Mouse (Mus musculus): ENCODE measurements around the gene Adk.

Adk gene

DNA sequence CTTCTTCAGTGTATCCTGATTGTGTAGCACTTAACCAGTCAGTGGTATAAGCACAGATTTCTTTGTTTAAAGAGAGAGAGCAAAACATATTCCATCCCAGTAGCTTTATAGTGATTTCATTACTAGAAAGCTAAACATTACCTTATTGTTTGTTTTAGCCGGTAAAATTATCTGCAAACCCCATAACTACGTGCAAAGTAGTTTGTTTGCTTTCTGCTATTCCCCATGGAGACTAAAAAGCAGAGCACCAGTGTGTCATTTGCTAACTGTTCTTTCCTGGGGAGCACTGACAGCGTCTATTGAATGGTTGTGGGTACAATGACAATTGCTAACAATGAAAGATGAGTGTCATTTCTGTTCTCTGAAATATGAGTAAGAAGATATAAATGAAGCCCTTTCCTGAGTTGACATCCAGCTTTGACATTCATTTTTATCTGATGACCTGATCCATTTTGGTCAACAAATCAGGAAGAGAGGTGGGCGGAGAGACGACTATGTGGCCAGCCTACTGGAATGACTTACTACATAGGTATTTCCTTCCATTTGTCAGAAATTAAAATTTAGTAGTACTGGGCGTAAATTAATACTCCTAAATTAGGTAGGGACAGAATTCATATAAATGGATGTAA, 226.6 kb downstream of the Adk start:
- DNase-seq = no peak

DNA sequence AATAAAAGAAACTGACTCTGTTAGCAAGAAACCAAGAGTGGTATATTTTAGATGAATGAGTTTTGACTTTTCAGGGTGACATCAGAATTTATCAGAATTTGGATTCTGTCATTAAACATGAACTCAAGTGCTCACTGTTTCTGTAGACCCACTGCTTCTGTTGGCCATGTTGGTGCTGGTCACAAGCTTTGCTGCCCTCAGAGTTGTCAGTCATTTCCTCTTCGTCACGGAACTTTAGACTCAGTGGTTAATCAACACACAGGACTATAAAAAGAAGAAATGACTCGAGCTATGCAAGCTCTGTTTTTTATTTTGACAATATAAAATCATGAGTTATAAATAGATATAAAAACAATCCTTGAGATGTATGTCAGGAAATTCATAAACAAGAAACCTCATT, 228.1 kb downstream of the Adk start:
- DNase-seq = no peak

DNA sequence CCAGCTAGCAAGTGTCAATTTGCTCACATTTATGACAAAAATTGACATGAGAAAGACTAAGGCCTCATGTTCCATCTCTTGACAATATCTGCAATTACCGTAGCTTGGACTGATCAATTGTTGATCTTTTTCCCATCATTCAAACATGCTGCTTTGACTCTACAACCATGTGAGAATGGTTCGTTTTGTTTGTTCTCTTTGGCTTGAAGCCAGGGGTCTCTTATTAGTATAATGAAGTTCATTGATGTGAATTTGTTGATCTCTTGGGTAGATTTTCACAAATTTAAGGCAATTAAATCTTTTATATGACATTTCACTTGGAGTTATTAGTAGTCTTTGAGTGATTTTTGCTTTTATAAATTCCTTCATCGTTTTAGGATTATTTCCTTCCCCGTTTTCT, 229.1 kb downstream of the Adk start:
- DNase-seq = no peak

DNA sequence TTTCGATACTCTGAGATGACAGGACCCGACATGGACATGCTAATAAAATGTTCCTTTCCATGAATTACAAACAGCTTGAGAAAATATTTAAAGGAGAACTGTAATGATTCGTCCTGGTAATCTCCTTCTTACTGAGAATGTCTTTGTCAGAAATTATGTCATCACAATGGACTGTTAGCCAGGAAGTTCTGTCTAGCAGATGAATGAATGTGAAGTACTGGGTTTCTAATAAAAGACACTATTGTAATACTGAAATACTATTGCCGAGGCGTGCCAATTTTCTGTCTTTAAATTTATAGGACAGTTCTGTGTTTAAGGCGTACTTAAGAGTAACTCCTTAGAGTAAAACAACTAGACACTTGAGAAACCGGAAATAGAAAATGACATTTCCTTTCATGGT, 231.7 kb downstream of the Adk start:
- DNase-seq = no peak

DNA sequence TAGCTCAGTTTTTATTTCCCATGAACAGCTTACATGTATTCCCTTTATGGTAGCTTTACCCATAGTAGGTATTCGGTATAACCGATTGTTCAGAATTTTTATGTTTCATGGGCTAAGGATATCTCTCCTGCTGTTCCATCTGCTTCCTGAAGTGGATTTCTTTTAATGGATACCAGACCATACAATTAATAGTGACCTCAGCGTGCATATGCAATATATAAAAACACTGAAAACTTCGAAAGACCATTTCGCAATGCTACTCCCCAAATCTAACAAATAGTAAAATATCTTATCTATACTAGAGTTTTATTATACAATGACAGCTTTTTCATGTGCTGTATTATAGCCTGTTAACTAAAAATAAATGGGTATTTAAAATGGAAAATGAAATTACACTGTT, 232.5 kb downstream of the Adk start:
- DNase-seq = no peak

DNA sequence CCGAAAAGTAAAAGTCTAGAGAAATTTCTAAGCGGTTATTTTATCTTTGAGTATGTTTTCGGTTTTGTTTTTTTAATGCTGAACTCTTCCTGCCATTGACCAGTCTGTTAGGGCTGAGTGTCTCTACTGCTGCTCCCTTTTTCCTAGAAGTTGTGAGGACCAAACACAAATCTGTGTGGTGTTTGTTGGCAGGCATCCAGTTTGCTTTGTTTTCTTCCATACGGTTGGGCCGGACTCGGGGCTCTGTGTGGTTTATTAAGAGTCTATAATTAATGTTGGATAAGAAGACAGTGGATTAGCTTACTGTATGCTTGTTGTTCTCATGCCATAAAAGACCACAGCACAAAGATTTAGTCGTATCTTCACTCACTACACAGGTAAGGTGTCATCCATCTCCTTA, 233.9 kb downstream of the Adk start:
- no peak for DNase-seq

DNA sequence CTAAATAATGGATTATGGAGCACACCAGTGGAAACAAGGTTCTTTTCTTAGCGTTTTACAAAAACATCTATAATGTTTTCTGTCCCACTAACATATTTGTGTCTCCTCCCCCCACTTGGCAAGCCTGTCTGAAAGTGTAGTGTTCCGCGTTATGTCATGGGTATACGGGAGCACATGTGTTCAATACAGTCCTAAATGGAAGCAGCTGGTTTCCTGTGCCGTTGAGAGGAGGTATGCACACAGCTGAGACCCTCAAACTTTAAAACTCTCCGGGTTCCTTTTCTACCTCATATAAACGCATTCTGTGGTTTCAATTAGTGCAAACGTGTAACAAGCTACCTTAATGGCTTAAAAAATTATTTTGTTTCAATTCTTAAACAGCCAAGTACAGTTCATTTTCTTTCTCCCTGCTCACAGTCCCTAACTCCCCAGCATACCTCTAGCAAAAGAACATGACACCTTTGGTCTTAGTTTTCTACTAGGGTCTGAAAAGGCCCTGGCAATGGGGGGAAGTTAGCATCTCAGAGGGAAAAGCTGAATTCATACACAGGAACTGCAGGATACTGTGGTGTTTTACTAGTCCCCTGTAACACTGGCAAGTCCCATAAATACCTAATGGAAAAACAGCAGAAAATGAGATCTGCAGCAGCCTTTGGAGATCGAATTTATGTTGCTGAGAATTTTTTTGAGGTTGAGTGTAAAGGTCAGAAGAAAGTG, 235.5 kb downstream of the Adk start:
- no peak for DNase-seq

DNA sequence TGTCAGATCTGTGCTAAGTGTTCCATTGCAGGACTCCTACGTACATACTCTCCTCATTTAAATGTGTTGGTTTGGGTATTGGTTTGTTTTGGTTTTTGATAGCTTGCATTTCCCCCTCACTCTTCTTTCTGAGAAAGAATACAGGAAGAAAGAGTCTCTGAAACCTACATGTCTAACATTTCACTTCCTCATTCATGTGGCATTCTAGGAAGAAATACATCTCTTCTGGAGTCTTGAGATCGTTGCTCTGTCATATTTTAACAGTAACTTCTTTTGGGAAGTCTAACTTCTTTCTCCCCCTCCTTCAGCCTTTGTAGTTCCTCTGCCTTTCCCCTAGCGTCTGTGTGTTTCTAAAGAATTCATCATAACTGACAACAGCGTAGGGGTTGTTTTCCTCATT, 247.4 kb downstream of the Adk start:
- DNase-seq = no peak

DNA sequence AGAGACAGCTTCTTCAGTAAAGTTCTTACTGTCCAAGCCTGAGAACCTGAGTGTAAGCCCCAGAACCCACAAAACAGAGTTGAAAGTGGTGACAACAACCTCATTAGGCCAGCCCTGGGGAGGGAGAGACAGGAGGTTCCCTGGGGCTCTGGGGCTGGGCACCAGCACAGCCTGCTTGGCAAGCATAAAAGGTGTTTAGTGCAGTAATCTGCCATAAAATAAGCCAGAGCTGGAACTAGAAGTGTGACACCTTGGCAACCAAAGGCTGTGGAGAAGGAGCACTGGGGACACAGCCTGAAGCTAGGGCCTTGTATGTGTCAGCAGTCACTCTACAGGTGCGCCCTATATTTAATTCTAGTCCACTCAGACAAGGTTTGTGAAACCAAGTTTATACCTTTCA, 252.4 kb downstream of the Adk start:
- DNase-seq = peak; percentile 51

DNA sequence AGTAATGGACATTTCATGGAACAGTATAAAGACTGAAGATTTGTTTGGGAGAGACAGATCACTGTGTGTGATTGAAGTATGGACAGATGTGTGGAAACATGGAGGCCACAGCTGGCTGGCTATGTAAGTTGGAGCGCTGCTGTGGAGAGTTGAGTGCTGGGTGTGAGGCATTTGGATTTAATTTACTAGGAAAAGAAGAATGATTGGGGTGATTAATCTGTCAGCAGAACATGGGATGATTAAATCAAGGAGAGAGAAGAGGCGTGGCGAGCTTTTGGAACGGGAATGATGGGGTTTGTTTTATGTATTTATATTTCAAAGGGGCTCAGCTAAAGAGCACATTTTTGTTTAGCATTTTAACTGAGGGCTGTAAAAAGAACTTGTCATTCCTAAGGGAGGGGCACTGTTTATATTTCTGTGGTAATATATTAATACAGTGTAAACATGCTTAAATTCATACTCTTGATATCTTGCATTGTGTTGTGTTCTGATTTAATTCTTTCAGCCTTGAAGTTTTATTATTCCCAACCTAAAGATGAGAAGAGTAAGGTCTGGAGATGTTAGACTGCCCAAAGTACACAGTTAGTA, 256.1 kb downstream of the Adk start:
- no peak for DNase-seq

DNA sequence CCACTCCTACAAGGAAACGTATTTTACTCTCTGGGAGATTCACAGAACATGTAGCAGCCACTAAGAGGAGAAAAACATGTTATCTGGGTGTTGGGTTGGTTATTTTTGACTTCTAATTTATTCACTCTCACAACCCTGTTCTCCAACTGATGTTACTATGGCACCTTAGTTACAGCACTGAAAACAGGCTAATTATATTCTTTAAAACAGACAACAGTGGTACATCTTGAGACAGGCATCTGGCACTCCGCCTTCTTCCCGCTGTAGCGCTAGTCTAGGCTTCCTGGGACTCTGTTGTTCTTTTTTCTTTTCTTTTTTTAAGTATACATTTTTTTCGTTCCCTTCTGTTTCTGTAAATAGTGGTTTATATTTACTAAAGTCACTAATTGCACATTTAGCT, 258.2 kb downstream of the Adk start:
- no peak for DNase-seq

DNA sequence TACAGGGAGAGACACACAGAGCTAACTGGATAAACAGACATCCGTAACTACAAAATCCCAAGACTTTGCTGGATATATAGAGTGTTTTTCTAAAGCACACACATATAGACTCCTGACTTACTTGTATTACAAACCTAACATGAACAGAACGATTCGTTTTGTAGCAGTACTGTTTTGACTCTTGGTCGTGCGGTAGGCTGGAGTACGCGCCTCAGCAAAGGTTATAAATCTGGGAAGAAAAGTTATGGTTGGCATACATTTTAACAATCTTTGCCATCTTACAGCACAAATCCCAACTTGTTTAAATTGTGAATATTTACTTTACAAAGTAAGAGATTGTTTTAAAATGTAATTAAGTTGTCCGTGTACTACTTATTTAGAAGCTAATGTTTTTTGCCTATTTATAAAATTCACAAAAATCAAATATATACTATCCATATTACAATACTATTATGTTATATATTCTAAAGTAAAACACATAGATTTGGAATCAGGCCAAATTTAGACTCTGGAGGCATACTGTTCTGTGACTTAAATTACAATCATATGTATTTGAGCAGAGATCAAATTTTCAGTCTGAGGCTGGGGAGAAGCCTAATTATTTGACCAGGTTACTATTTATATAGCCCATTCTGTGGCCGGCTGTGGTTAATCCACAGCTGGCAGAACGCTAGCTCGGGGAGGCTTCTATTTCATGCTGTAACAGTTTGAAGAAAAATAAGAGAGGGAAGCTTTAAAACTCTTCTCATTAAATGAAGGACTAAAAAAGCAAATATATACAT, 261.4 kb downstream of the Adk start:
- DNase-seq = no peak

DNA sequence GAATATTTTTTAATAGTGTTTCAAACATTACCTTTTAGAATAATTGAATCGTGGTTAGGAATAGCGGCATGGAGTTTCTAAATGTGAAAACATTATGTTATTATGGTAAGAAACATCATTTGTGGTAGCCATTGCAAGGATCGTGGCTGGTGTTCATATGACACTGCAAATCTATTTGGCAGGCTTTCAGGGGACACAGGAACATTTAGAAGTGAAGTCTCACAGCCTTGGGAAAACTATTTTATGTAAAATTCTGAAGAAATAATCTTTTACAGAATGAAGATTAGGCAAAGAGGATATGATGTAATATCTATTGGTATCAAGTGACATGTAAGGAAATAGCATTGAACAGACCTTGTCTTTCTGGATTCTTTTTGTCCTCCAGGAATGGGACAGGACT, 262.1 kb downstream of the Adk start:
- DNase-seq = no peak

DNA sequence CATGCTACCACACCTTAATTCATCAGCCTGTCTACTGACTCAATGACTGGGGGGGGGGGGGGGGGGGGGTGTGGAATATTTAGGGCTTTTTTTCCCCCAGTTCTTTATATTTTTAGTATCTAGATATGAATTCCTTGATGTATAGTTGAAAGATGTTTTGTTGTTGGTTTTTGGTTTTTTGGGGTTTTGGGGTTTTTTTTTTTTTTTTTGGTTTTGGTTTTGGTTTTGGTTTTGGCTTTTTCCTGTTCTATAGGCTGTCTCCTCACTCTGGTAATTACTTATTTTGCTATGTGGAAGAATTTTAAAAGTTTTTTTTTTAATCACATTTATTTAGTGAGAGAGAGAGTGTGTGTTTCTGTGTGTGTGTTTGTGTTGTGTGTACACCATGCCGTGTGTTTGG, 282.5 kb downstream of the Adk start:
- DNase-seq = no peak

DNA sequence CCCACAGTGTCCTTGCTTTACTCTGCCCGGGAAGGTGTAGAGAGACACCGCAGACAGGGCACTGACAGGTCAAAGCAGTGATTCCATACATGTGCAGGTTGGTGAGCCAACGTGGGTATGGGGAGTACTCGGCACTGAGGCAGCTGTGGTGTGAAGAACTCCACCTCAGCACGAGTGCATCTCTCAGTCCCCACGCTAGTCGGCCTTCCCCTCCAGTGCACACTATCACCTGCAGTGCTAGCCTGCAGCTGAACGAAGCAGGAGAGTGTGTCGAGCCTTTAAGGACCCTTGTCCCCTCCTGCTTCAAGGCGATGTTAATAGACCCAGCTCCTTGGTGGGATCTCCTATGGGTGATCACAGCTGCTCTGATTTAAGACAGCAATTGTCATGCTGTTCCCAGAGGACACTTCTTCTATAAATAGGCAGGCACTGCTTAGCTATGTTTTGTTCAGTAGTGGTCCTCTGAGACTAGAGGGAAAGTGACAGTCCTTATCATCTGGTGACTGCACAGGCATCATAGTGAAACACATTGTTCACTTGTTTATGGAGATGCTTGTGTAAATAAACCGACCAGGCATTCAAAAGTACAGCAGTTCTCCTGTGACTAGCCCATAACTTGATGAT, 283.4 kb downstream of the Adk start:
- no peak for DNase-seq

DNA sequence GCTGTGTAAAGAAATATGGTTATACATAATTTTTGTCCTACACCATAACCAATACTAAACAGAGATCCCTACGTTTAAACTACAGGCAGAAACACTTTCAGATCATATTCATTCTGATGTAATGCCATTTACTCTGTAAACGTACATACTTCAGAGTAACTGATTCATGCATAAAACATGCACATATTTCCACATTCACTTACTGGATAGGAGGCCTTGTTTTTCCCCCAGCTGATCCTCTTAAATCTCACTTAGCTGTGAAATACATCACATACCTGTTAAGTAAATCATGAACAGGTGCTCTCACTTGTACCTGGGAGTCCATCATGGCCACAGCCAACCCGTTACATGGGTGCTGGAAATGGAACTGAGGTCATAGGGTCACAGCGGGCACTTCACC, 285.6 kb downstream of the Adk start:
- no peak for DNase-seq

DNA sequence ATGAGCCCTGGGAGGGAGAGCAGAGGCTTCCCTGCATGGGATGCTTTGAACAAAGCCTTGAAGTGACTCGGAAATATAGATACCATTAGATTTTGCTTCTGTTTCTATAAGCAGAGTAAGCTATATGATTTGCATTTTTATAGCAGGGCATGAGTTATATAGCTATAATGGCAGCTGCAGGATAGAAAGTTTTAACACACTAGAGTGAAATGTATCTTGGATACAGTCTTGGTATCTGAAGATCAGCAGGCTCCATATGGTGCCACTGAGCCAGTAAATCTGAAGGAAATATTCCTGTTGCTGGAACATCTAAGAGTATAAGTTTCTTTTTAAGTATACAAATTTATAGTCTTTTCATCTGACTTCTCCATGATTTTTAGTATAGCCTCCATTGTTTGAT, 288.8 kb downstream of the Adk start:
- DNase-seq = no peak

DNA sequence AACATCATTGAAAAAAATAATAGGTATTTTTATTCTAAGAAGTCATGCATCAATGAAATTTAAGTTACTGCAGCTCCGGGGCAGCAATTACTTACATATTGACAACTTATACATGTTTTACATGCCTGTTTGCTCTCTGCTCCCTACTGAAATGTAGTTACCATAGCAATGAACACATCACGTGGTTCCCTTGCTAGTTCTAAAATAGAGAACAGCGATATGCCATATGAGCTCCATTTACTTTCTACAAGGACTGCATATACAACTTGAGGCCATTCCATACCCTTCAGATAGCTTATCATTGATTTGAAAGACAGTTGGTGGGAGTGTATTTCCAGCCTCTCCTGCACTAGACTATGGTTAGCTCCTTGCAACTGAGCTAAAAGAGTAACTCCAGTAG, 290.6 kb downstream of the Adk start:
- no peak for DNase-seq

DNA sequence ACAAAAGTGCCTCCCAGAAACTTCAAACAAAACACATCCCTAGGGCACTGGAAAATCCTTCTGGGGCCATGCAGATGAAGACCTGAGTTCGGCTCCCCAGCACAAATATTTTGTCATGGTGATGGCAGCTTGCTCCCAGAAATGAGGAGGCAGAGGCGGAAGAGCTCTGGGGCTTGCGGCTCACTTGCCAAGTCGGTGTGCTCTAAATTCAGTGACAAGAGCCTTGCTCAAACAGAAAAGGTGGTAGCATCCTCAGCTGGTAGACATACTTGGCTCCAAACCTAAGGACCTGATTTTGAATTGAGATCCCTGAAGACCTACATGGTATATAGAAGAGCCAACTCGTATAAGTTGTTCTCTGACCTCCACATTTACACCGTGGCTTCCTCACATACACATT, 292.5 kb downstream of the Adk start:
- no peak for DNase-seq

DNA sequence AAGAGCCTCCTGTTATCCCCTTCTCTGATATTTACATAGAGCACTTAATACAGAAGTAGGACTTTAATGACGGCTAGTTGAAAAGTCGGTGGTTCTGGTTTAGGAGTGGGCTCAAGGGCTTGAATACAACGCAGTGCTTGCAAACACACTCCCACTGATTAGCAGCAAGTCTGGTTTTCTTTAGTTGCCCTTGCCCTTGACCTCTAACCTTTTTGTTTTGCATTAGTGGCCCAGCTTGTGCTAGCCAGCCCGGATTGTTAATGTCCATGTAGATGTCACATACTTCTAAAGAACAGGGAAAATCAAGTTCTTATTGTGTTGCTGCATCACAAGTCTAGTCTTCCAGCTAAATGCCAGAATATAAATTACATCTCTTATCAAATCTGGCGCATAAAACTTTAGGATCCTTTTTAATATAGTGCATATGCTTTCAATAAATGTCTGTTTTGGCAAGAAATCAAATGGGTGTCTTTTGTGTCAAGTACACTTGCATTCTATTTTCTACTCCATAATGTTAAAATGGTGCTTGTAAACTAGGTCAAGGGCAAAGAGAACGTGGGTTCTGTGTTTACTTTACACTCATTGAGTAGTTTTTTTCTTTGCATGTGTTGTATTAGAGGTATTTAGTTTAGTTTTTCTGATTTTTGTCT, 296.4 kb downstream of the Adk start:
- no peak for DNase-seq

DNA sequence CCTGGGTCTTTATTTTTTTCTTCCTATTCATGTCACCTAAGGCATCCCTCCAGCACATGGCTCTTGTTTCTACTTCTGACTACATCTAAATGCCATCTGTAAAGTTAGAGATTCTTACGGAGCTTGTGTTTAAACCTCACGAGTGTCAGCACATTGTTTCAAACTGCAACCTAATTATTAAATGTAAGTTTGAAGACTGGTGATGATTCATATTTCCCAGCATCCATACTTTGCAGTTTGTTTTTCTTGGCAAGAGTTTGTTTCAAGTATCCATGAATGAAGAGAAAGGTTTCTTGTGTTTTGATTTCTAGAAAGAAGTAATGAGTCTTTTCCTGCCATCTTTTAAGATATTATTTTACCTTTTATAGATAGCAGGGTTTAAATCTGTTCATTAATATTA, 299.3 kb downstream of the Adk start:
- DNase-seq = no peak

DNA sequence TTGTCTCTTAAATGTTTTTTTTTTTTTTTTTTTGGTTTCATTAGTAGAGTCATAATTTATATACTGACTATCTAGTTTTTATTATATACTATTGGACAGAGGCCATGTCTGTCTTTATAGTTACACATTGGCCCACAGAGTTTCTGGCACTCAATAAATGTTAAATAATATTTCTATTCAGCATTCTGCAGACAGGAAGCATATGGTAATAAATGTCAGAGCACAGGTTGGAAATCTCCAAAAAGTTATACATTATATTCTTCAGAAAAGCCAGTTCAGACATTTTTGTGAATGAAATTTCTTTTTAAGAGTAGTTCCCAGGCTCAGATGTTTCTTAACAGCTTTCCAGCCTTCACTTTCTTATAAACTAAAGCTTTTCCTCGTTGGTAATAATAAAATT, 303.9 kb downstream of the Adk start:
- no peak for DNase-seq

Measured in cerebellum, adult 11-12 months (tissue).